Mouse (Mus musculus): ENCODE measurements around the gene Lrrc61. TPM values are rescaled to one million over a fixed set of nuclear protein-coding genes. Genes with fewer than 3 reads are reported as not detected.

Lrrc61 gene
- polyA plus RNA-seq, 2 experiments = 6.7 to 17.6 TPM

- no peak overlapping the region for H3K27ac ChIP-seq (replicated peaks; ENCODE audit: low read depth, low read length)
- no peaks in the 10 kb centered on the region for H3K27me3 ChIP-seq (ENCODE audit: control insufficient read depth, insufficient read depth, low read length)
- WGBS = 92% methylated on average over 3 of the region's 3 CpGs
- DNase-seq (ENCODE audit: low spot score) (no peak), ATAC-seq (ENCODE audit: low FRiP score, low read depth) (no peak)
- H3K9me3 ChIP-seq (ENCODE audit: control insufficient read depth, low read length) = peaks cover 4% of the 10 kb centered on the region
- no peak overlapping the region for H3K9ac ChIP-seq (ENCODE audit: low read depth, low read length, severe bottlenecking)
- no peak overlapping the region for H3K4me2 ChIP-seq (replicated peaks; ENCODE audit: low read depth, low read length, severe bottlenecking)
- no peak overlapping the region for H3K4me3 ChIP-seq (replicated peaks; ENCODE audit: low read length)
- peaks cover 13% of the 10 kb centered on the region; the same call in 1 of the 2 replicates for H3K4me1 ChIP-seq (ENCODE audit: control insufficient read depth, insufficient read depth, low read length)
- no peak for TF ChIP-seq POLR2A (IDR thresholded peaks at IDR 0.05; ENCODE audit: borderline replicate concordance, extremely low read depth, insufficient read depth, insufficient read length)
- H3K36me3 ChIP-seq (ENCODE audit: control insufficient read depth, insufficient read depth, low read length) = peaks cover 4% of the 10 kb centered on the region
Observed at GRCm38 (mm10) chr6:48591221-48591845, 36.7 kb downstream of the Lrrc61 start.

- H3K27ac ChIP-seq (replicated peaks; ENCODE audit: low read depth, low read length) = no peak overlapping the region
- DNase-seq (ENCODE audit: low spot score) (no peak), ATAC-seq (ENCODE audit: low FRiP score, low read depth) (no peak)
- TF ChIP-seq POLR2A (IDR thresholded peaks at IDR 0.05; ENCODE audit: borderline replicate concordance, extremely low read depth, insufficient read depth, insufficient read length) = no peak
- H3K4me3 ChIP-seq (replicated peaks; ENCODE audit: low read length) = no peak overlapping the region
- peaks cover 9% of the 10 kb centered on the region for H3K9me3 ChIP-seq (ENCODE audit: control insufficient read depth, low read length)
- H3K4me2 ChIP-seq (replicated peaks; ENCODE audit: low read depth, low read length, severe bottlenecking) = no peak overlapping the region
- H3K4me1 ChIP-seq (ENCODE audit: control insufficient read depth, insufficient read depth, low read length) = peaks cover 13% of the 10 kb centered on the region; the same call in 1 of the 2 replicates
- WGBS = 84% methylated on average over 6 of the region's 6 CpGs
- no peaks in the 10 kb centered on the region for H3K27me3 ChIP-seq (ENCODE audit: control insufficient read depth, insufficient read depth, low read length)
- no peak overlapping the region for H3K9ac ChIP-seq (ENCODE audit: low read depth, low read length, severe bottlenecking)
- H3K36me3 ChIP-seq (ENCODE audit: control insufficient read depth, insufficient read depth, low read length) = peaks cover 9% of the 10 kb centered on the region
Observed at GRCm38 (mm10) chr6:48591871-48592270, 37.3 kb downstream of the Lrrc61 start.

- Histone ChIP-seq H3K4me1 (ENCODE audit: control insufficient read depth, insufficient read depth, low read length) (peaks cover 13% of the 10 kb centered on the region; the same call in 1 of the 2 replicates), H3K9ac (ENCODE audit: low read depth, low read length, severe bottlenecking) (peak within 1 kb of the TSS; percentile 92), H3K4me3 (replicated peaks; ENCODE audit: low read length) (peak within 1 kb of the TSS; percentile 82), H3K4me2 (replicated peaks; ENCODE audit: low read depth, low read length, severe bottlenecking) (peak within 1 kb of the TSS; percentile 81), H3K9me3 (ENCODE audit: control insufficient read depth, low read length) (peaks cover 25% of the 10 kb centered on the region), H3K27me3 (ENCODE audit: control insufficient read depth, insufficient read depth, low read length) (no peaks in the 10 kb centered on the region), H3K27ac (replicated peaks; ENCODE audit: low read depth, low read length) (peak within 1 kb of the TSS; percentile 82), H3K36me3 (ENCODE audit: control insufficient read depth, insufficient read depth, low read length) (peaks cover 25% of the 10 kb centered on the region)
- 0 out of 2 replicates have a peak, but pooled peaks have one; percentile 13 for TF ChIP-seq POLR2A (IDR thresholded peaks at IDR 0.05; ENCODE audit: borderline replicate concordance, extremely low read depth, insufficient read depth, insufficient read length)
- whole genome bisulfite sequencing = 5% methylated on average over 45 of the region's 45 CpGs
- ATAC-seq (ENCODE audit: low FRiP score, low read depth) (peak; percentile 95), DNase-seq (ENCODE audit: low spot score) (peak; percentile 80)
Observed at GRCm38 (mm10) chr6:48593158-48594042, 38.8 kb downstream of the Lrrc61 start, which contains the start of the genes Repin1 and Gm44965. Gene Repin1, plus strand, starts transcription at chr6:48593883. Gene Gm44965, plus strand, starts transcription at chr6:48593941.

DNA sequence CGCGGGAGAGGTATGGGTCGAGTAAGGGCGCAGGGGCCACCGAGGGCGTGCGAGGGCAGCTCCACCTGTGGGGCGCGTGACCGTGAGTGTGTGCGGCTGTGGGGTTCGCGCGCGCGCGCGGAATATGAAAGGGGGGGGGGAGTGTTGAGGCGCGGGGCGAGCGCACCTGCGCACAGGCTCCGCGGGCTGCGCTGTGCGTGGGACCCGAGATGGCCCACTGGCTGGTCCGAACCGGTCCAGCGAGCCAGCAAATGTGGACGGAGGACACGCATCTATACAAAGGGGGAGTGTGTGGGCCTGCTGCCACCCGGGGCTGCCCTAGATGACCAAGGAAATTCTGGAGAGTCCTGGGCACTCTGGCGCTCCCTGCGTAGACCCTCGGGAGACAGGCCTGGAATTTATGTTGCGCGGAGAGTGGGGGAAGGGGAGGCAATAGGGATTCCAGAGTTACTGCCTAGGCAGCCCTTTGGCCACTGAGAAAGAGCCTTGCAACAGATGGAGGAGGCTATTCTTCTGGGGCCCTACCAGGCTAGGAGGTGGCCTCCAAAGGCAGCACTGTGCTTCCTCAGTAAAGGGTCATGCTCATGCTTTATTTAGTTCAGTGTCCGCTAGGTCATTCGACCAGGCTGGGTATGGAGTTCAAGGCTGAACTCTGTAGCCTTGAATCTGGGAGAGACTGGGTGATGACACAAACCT is 39.6 kb downstream of the Lrrc61 start:
- Histone ChIP-seq H3K27me3 (ENCODE audit: control insufficient read depth, insufficient read depth, low read length) (no peaks in the 10 kb centered on the region), H3K27ac (replicated peaks; ENCODE audit: low read depth, low read length) (peak overlapping the region; percentile 82), H3K9me3 (ENCODE audit: control insufficient read depth, low read length) (peaks cover 25% of the 10 kb centered on the region), H3K36me3 (ENCODE audit: control insufficient read depth, insufficient read depth, low read length) (peaks cover 32% of the 10 kb centered on the region), H3K4me3 (replicated peaks; ENCODE audit: low read length) (peak overlapping the region; percentile 82), H3K4me1 (ENCODE audit: control insufficient read depth, insufficient read depth, low read length) (peaks cover 13% of the 10 kb centered on the region; the same call in 1 of the 2 replicates), H3K9ac (ENCODE audit: low read depth, low read length, severe bottlenecking) (peak overlapping the region; percentile 92), H3K4me2 (replicated peaks; ENCODE audit: low read depth, low read length, severe bottlenecking) (peak overlapping the region; percentile 81)
- no peak for TF ChIP-seq POLR2A (IDR thresholded peaks at IDR 0.05; ENCODE audit: borderline replicate concordance, extremely low read depth, insufficient read depth, insufficient read length)
- ATAC-seq (ENCODE audit: low FRiP score, low read depth) (peak; percentile 75), DNase-seq (ENCODE audit: low spot score) (peak; percentile 26)
- WGBS = 1% methylated on average over 23 of the region's 41 CpGs

All from limb, embryonic 14.5 days (tissue).